Mouse (Mus musculus) forebrain, embryonic 13.5 days (tissue): ENCODE measurements around the gene Gm10260. TPM values are rescaled to one million over a fixed set of nuclear protein-coding genes. Genes with fewer than 3 reads are reported as not detected.

Experiments used
- ATAC-seq: fragments of 200-750 bp; cut with Nextera tagmentation; 2 replicates; pipeline ENCODE4 v1.8.0; 2017
- H3K27ac ChIP-seq: fragments of 300-500 bp; sonication (generic); 2 replicates; pipeline ENCODE4 v1.5.1; 2015; ENCODE audit warnings: inconsistent platforms, mild to moderate bottlenecking, moderate library complexity
- H3K27me3 ChIP-seq: fragments of 300-500 bp; sonication (generic); 2 replicates; pipeline ENCODE4 v1.6.1; 2015; ENCODE audit warnings: mild to moderate bottlenecking, inconsistent platforms
- H3K36me3 ChIP-seq: fragments of 300-500 bp; sonication (generic); 2 replicates; pipeline ENCODE4 v1.6.1; 2015; ENCODE audit warnings: mild to moderate bottlenecking, inconsistent platforms; ENCODE audit not compliant: poor library complexity, severe bottlenecking
- H3K4me1 ChIP-seq: fragments of 300-500 bp; sonication (generic); 2 replicates; pipeline ENCODE4 v1.6.1; 2015; ENCODE audit warnings: inconsistent platforms
- H3K4me2 ChIP-seq: fragments of 300-500 bp; sonication (generic); 2 replicates; pipeline ENCODE4 v1.6.1; 2015; ENCODE audit warnings: inconsistent platforms, mild to moderate bottlenecking, moderate library complexity
- H3K4me3 ChIP-seq: fragments of 300-500 bp; sonication (generic); 2 replicates; pipeline ENCODE4 v1.5.1; 2015; ENCODE audit warnings: mild to moderate bottlenecking, inconsistent platforms
- H3K9ac ChIP-seq: fragments of 300-500 bp; sonication (generic); 2 replicates; pipeline ENCODE4 v1.6.1; 2015; ENCODE audit warnings: mild to moderate bottlenecking, inconsistent platforms
- H3K9me3 ChIP-seq: fragments of 300-500 bp; sonication (generic); replicated peaks from 2 replicates; pipeline ENCODE4 v1.6.1; 2016; ENCODE audit warnings: inconsistent platforms
- WGBS: fragments of 180-500 bp; shearing (Covaris S2); methylation state at CpG from one replicate; pipeline ENCODE4 v1.1.7; 2015; 5-methylcytosine and 5-hydroxymethylcytosine counted together
- polyA plus RNA-seq: library from polyadenylated mRNA; unstranded; fragments of >200 nt; fragmentation: Nextera tagmentation; extraction: Ambion mirVana; gene quantifications from 2 replicates; pipeline ENCODE4 v1.2.1, GENCODE M21; 2015

Gene Gm10260
- polyA plus RNA-seq, 1 experiment from 2014 or later: 2.2 TPM

GRCm38 (mm10) chr13:97765913-97766312 lies 5.5 kb upstream of the Gm10260 start:
- no peaks in the 10 kb centered on the region for H3K9me3 ChIP-seq
- WGBS: 93% methylated on average over 2 of the region's 2 CpGs
- ATAC-seq: no peak
- peaks cover 11% of the 10 kb centered on the region for H3K4me1 ChIP-seq
- no peak overlapping the region for H3K9ac ChIP-seq
- no peak overlapping the region for H3K27ac ChIP-seq
- H3K27me3 ChIP-seq: no peaks in the 10 kb centered on the region
- no peak overlapping the region for H3K4me3 ChIP-seq
- H3K4me2 ChIP-seq: no peak overlapping the region
- H3K36me3 ChIP-seq: no peaks in the 10 kb centered on the region

GRCm38 (mm10) chr13:97764067-97764466 lies 3.6 kb upstream of the Gm10260 start:
- H3K4me3 ChIP-seq: no peak overlapping the region

GRCm38 (mm10) chr13:97763436-97763835 lies 3.0 kb upstream of the Gm10260 start:
- Histone ChIP-seq H3K9ac (no peak overlapping the region), H3K4me2 (no peak overlapping the region), H3K27ac (no peak overlapping the region), H3K27me3 (no peaks in the 10 kb centered on the region), H3K4me3 (no peak overlapping the region), H3K4me1 (peaks cover 11% of the 10 kb centered on the region), H3K36me3 (no peaks in the 10 kb centered on the region), H3K9me3 (no peaks in the 10 kb centered on the region)
- ATAC-seq: no peak
- WGBS: 60% methylated on average over 6 of the region's 6 CpGs

More at GRCm38 (mm10) chr13:97764067-97764466, 3.6 kb upstream of the Gm10260 start:
- H3K27me3 ChIP-seq: no peaks in the 10 kb centered on the region
- no peaks in the 10 kb centered on the region for H3K36me3 ChIP-seq
- no peaks in the 10 kb centered on the region for H3K9me3 ChIP-seq
- no peak overlapping the region for H3K9ac ChIP-seq
- peaks cover 11% of the 10 kb centered on the region for H3K4me1 ChIP-seq
- 47% methylated on average over 7 of the region's 7 CpGs for WGBS
- ATAC-seq: no peak
- H3K4me2 ChIP-seq: no peak overlapping the region
- no peak overlapping the region for H3K27ac ChIP-seq

GRCm38 (mm10) chr13:97762121-97762520 lies 1.7 kb upstream of the Gm10260 start:
- Histone ChIP-seq H3K27me3 (no peaks in the 10 kb centered on the region), H3K27ac (no peak overlapping the region), H3K4me1 (peaks cover 20% of the 10 kb centered on the region), H3K36me3 (no peaks in the 10 kb centered on the region), H3K4me2 (no peak overlapping the region), H3K4me3 (no peak overlapping the region), H3K9me3 (no peaks in the 10 kb centered on the region), H3K9ac (no peak overlapping the region)
- 94% methylated on average over 8 of the region's 8 CpGs for WGBS
- ATAC-seq: no peak

GRCm38 (mm10) chr13:97757033-97757432 lies 3.4 kb downstream of the Gm10260 start:
- no peaks in the 10 kb centered on the region for H3K9me3 ChIP-seq
- H3K27me3 ChIP-seq: no peaks in the 10 kb centered on the region
- no peaks in the 10 kb centered on the region for H3K36me3 ChIP-seq
- WGBS: 23% methylated on average over 4 of the region's 4 CpGs
- no peak overlapping the region for H3K4me2 ChIP-seq
- no peak overlapping the region for H3K4me3 ChIP-seq
- peak overlapping the region; percentile 68 for H3K27ac ChIP-seq
- ATAC-seq: peak; percentile 81
- peaks cover 20% of the 10 kb centered on the region for H3K4me1 ChIP-seq
- H3K9ac ChIP-seq: no peak overlapping the region

- Histone ChIP-seq H3K4me1 (peaks cover 26% of the 10 kb centered on the region), H3K27me3 (no peaks in the 10 kb centered on the region), H3K9me3 (no peaks in the 10 kb centered on the region), H3K4me3 (no peak overlapping the region), H3K27ac (peak overlapping the region; percentile 68), H3K4me2 (no peak overlapping the region), H3K36me3 (no peaks in the 10 kb centered on the region), H3K9ac (no peak overlapping the region)
- 79% methylated on average over 6 of the region's 6 CpGs for WGBS
- no peak for ATAC-seq
These were observed 4.3 kb downstream of the Gm10260 start for GRCm38 (mm10) chr13:97756091-97756490.

- no peak overlapping the region for H3K4me2 ChIP-seq
- H3K9me3 ChIP-seq: no peaks in the 10 kb centered on the region
- H3K4me1 ChIP-seq: peaks cover 55% of the 10 kb centered on the region
- no peak overlapping the region for H3K4me3 ChIP-seq
- H3K27ac ChIP-seq: peak overlapping the region; percentile 79
- no peaks in the 10 kb centered on the region for H3K27me3 ChIP-seq
- ATAC-seq: peak; percentile 36; the same call in 1 of the 2 replicates
- WGBS: 37% methylated on average over 4 of the region's 4 CpGs
- H3K9ac ChIP-seq: no peak overlapping the region
- no peaks in the 10 kb centered on the region for H3K36me3 ChIP-seq
These were observed 9.5 kb downstream of the Gm10260 start for GRCm38 (mm10) chr13:97750851-97751381.

GRCm38 (mm10) chr13:97747037-97747860 lies 13.2 kb downstream of the Gm10260 start:
- ATAC-seq: peak; percentile 89
- H3K36me3 ChIP-seq: no peaks in the 10 kb centered on the region
- H3K4me1 ChIP-seq: peaks cover 79% of the 10 kb centered on the region
- WGBS: 3% methylated on average over 20 of the region's 20 CpGs
- H3K27me3 ChIP-seq: no peaks in the 10 kb centered on the region
- peak overlapping the region; percentile 48 for H3K9ac ChIP-seq
- peak overlapping the region; percentile 89 for H3K27ac ChIP-seq
- H3K4me2 ChIP-seq: peak overlapping the region; percentile 53
- H3K9me3 ChIP-seq: no peaks in the 10 kb centered on the region
- peak overlapping the region; percentile 23 for H3K4me3 ChIP-seq

GRCm38 (mm10) chr13:97744669-97745068 lies 15.8 kb downstream of the Gm10260 start:
- peaks cover 61% of the 10 kb centered on the region for H3K4me1 ChIP-seq
- no peak overlapping the region for H3K4me3 ChIP-seq
- no peak overlapping the region for H3K9ac ChIP-seq
- WGBS: 48% methylated on average over 7 of the region's 7 CpGs
- no peak overlapping the region for H3K4me2 ChIP-seq
- no peaks in the 10 kb centered on the region for H3K27me3 ChIP-seq
- no peaks in the 10 kb centered on the region for H3K36me3 ChIP-seq
- H3K27ac ChIP-seq: peak overlapping the region; percentile 37; the same call in 1 of the 2 replicates
- H3K9me3 ChIP-seq: no peaks in the 10 kb centered on the region
- ATAC-seq: no peak

- Histone ChIP-seq H3K27ac (no peak overlapping the region), H3K27me3 (no peaks in the 10 kb centered on the region), H3K4me2 (no peak overlapping the region), H3K9me3 (no peaks in the 10 kb centered on the region), H3K9ac (no peak overlapping the region), H3K4me1 (peaks cover 56% of the 10 kb centered on the region), H3K36me3 (no peaks in the 10 kb centered on the region), H3K4me3 (no peak overlapping the region)
- WGBS: 44% methylated on average over 2 of the region's 2 CpGs
- ATAC-seq: no peak
These were observed 16.4 kb downstream of the Gm10260 start for GRCm38 (mm10) chr13:97744036-97744435.

GRCm38 (mm10) chr13:97743229-97743988 lies 17.0 kb downstream of the Gm10260 start:
- 62% methylated on average over 3 of the region's 3 CpGs for WGBS
- no peak overlapping the region for H3K9ac ChIP-seq
- H3K9me3 ChIP-seq: no peaks in the 10 kb centered on the region
- no peak overlapping the region for H3K27ac ChIP-seq
- no peaks in the 10 kb centered on the region for H3K27me3 ChIP-seq
- no peaks in the 10 kb centered on the region for H3K36me3 ChIP-seq
- H3K4me1 ChIP-seq: peaks cover 49% of the 10 kb centered on the region
- no peak overlapping the region for H3K4me2 ChIP-seq
- no peak for ATAC-seq
- H3K4me3 ChIP-seq: no peak overlapping the region

GRCm38 (mm10) chr13:97735931-97736330 lies 24.5 kb downstream of the Gm10260 start:
- Histone ChIP-seq H3K9ac (no peak overlapping the region), H3K27ac (no peak overlapping the region), H3K27me3 (no peaks in the 10 kb centered on the region), H3K9me3 (no peaks in the 10 kb centered on the region), H3K36me3 (no peaks in the 10 kb centered on the region), H3K4me1 (no peaks in the 10 kb centered on the region; the same call in 1 of the 2 replicates), H3K4me3 (no peak overlapping the region), H3K4me2 (no peak overlapping the region)
- WGBS: 90% methylated on average over 6 of the region's 6 CpGs
- no peak for ATAC-seq
